Mouse (Mus musculus) megakaryocyte, embryonic 14.5 days (primary cell): ENCODE results near the gene Sardh.

Experiments used
- FLI1 ChIP-seq: IDR thresholded peaks from 2 replicates; pipeline ENCODE4 v1.6.1; 2012; ENCODE audit warnings: low read length, inconsistent platforms, mixed read lengths
- GATA1 ChIP-seq: IDR thresholded peaks from 3 replicates; pipeline ENCODE4 v1.6.1; 2012; ENCODE audit warnings: mixed read lengths, low read length, inconsistent platforms, borderline replicate concordance

DNA sequence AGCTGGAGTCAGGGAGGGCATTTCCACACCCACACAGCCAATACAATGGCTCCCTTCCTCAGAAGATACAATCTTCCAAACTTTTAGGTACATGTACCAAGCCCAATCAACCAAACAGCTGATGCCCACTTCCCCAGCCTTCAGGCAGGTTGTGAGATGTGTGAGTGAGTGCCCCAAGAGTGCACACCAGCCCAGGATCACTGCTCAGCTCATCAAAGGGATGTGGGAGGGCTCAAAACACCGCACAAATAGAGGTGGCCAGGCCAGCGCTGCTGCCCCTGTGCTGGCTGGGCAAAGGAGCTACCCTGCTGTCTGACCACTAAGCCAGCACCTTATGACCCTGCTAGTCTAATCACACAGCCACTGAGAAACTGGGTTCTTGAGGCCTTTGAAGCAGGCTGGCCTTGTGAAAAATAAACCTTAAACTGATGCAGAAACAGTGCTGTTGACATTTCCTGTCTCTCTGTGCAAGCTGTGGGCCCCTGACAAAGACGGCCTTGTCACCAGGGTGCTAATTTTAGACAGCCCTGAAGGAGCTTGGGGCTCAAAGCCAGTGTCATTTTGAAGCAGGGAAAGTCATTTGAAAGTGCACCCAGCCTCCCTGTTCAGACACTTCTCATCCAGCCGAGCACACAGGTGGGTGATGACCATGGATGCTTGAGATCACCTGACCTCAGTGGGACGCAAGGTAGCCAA lies 49.4 kb downstream of the Sardh start:
- TF ChIP-seq GATA1 (no peak), FLI1 (no peak)
